Mouse (Mus musculus): ENCODE results near the gene Tbc1d23. TPM values are rescaled to one million over a fixed set of nuclear protein-coding genes. Genes with fewer than 3 reads are reported as not detected.

The Tbc1d23 gene
- polyA plus RNA-seq, 1 experiment from 2014 or later = 22.3 TPM

DNA sequence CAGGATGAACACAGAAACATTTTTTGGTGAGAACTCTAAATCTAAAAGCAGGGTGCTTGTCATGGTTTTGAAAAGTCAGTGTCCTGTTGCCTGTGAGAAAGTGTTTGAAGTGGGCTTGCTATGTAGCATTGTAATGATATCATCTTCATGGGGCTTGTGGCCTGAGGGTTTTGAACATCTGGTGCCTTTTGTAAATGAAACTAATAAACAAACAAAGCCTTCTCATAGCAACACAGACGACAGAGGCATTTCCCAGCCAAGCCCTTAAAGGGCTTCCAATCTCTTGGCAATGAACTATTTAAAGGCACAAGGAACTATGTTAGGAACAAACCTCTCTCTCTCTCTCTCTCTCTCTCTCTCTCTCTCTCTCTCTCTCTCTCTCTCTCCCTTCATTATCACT is 35.8 kb upstream of the Tbc1d23 start:
- WGBS = 13% methylated on average over 1 of the region's 1 CpGs
- Histone ChIP-seq H3K27me3 (replicated peaks; ENCODE audit: control insufficient read depth, insufficient read depth, low read length) (no peaks in the 10 kb centered on the region), H3K4me2 (replicated peaks; ENCODE audit: low read depth) (no peak overlapping the region), H3K27ac (ENCODE audit: low read depth, low read length) (no peak overlapping the region), H3K4me1 (replicated peaks; ENCODE audit: control insufficient read depth, insufficient read depth, low read length) (no peaks in the 10 kb centered on the region), H3K4me3 (ENCODE audit: low read depth, low read length) (no peak overlapping the region), H3K9me3 (ENCODE audit: control insufficient read depth) (no peaks in the 10 kb centered on the region), H3K9ac (ENCODE audit: low read depth, low read length) (no peak overlapping the region), H3K36me3 (ENCODE audit: control insufficient read depth, insufficient read depth) (no peaks in the 10 kb centered on the region)
- ATAC-seq = no peak
- TF ChIP-seq CTCF (IDR thresholded peaks at IDR 0.05; ENCODE audit: low read depth) = no peak

- no peaks in the 10 kb centered on the region for H3K36me3 ChIP-seq (ENCODE audit: control insufficient read depth, insufficient read depth)
- H3K27me3 ChIP-seq (replicated peaks; ENCODE audit: control insufficient read depth, insufficient read depth, low read length) = no peaks in the 10 kb centered on the region
- ATAC-seq = no peak
- no peak overlapping the region for H3K4me2 ChIP-seq (replicated peaks; ENCODE audit: low read depth)
- 69% methylated on average over 10 of the region's 10 CpGs for WGBS
- no peaks in the 10 kb centered on the region for H3K9me3 ChIP-seq (ENCODE audit: control insufficient read depth)
- H3K4me1 ChIP-seq (replicated peaks; ENCODE audit: control insufficient read depth, insufficient read depth, low read length) = no peaks in the 10 kb centered on the region
- no peak for TF ChIP-seq CTCF (IDR thresholded peaks at IDR 0.05; ENCODE audit: low read depth)
- H3K27ac ChIP-seq (ENCODE audit: low read depth, low read length) = no peak overlapping the region
- no peak overlapping the region for H3K9ac ChIP-seq (ENCODE audit: low read depth, low read length)
- no peak overlapping the region for H3K4me3 ChIP-seq (ENCODE audit: low read depth, low read length)
Observed at GRCm38 (mm10) chr16:57260152-57260551, 28.8 kb upstream of the Tbc1d23 start.

GRCm38 (mm10) chr16:57259356-57260083 is 28.2 kb upstream of the Tbc1d23 start:
- Histone ChIP-seq H3K36me3 (ENCODE audit: control insufficient read depth, insufficient read depth) (no peaks in the 10 kb centered on the region), H3K9ac (ENCODE audit: low read depth, low read length) (no peak overlapping the region), H3K27me3 (replicated peaks; ENCODE audit: control insufficient read depth, insufficient read depth, low read length) (no peaks in the 10 kb centered on the region), H3K4me3 (ENCODE audit: low read depth, low read length) (no peak overlapping the region), H3K4me1 (replicated peaks; ENCODE audit: control insufficient read depth, insufficient read depth, low read length) (no peaks in the 10 kb centered on the region), H3K27ac (ENCODE audit: low read depth, low read length) (no peak overlapping the region), H3K4me2 (replicated peaks; ENCODE audit: low read depth) (no peak overlapping the region), H3K9me3 (ENCODE audit: control insufficient read depth) (no peaks in the 10 kb centered on the region)
- WGBS = 85% methylated on average over 13 of the region's 13 CpGs
- no peak for TF ChIP-seq CTCF (IDR thresholded peaks at IDR 0.05; ENCODE audit: low read depth)
- no peak for ATAC-seq

DNA sequence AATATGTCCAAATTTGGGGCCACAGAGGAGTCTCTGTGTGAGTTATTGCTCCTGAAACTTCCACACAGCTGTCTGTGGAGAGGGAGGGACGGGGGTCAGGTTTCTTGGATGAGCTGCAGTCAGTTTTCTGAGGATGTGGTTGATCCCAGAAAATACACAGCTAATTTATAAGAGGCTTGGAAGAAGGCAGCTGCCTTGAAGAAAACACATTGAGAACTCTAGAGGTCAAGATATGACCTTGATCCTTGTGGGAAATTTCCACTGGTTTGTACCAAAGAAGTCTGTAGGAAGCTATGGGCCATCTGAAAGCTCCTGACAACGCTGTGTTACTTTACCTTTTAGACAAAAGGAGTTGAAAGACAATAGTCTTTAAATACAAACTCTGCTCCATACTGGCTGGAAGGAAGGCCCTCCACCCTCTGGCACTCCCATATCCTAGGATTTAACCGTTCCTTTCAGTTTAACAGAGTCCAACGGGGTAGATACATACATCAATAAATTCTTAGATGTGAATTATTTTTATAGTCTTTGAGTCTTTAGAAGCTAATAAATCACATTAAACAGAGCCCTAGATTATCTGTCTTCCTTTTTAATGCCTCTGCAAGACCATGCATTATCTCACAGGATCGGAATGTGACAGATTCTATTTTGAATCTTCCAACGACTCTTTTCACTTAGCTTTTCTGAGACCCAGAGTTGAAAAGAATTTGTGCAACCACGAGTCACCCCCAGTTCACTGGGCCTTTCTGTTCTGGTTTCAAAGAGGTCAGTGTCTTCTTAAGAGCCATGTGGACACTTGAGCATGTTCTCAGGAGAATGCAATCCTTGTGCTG is 20.5 kb upstream of the Tbc1d23 start:
- no peak for ATAC-seq
- H3K9me3 ChIP-seq (ENCODE audit: control insufficient read depth) = no peaks in the 10 kb centered on the region
- no peak for TF ChIP-seq CTCF (IDR thresholded peaks at IDR 0.05; ENCODE audit: low read depth)
- H3K4me1 ChIP-seq (replicated peaks; ENCODE audit: control insufficient read depth, insufficient read depth, low read length) = no peaks in the 10 kb centered on the region
- no peak overlapping the region for H3K9ac ChIP-seq (ENCODE audit: low read depth, low read length)
- H3K4me3 ChIP-seq (ENCODE audit: low read depth, low read length) = no peak overlapping the region
- H3K4me2 ChIP-seq (replicated peaks; ENCODE audit: low read depth) = no peak overlapping the region
- H3K27ac ChIP-seq (ENCODE audit: low read depth, low read length) = peak overlapping the region; percentile 29; the same call in 1 of the 2 replicates
- H3K36me3 ChIP-seq (ENCODE audit: control insufficient read depth, insufficient read depth) = no peaks in the 10 kb centered on the region
- no peaks in the 10 kb centered on the region for H3K27me3 ChIP-seq (replicated peaks; ENCODE audit: control insufficient read depth, insufficient read depth, low read length)
- WGBS = 22% methylated on average over 7 of the region's 7 CpGs

- TF ChIP-seq CTCF (IDR thresholded peaks at IDR 0.05; ENCODE audit: low read depth) = no peak
- no peak overlapping the region for H3K27ac ChIP-seq (ENCODE audit: low read depth, low read length)
- WGBS = 87% methylated on average over 4 of the region's 4 CpGs
Observed at GRCm38 (mm10) chr16:57250991-57251390, 19.7 kb upstream of the Tbc1d23 start.

GRCm38 (mm10) chr16:57247464-57247863 is 16.2 kb upstream of the Tbc1d23 start:
- no peak overlapping the region for H3K9ac ChIP-seq (ENCODE audit: low read depth, low read length)

More at GRCm38 (mm10) chr16:57250991-57251390, 19.7 kb upstream of the Tbc1d23 start:
- Histone ChIP-seq H3K4me1 (replicated peaks; ENCODE audit: control insufficient read depth, insufficient read depth, low read length) (no peaks in the 10 kb centered on the region), H3K4me3 (ENCODE audit: low read depth, low read length) (no peak overlapping the region), H3K9me3 (ENCODE audit: control insufficient read depth) (no peaks in the 10 kb centered on the region), H3K36me3 (ENCODE audit: control insufficient read depth, insufficient read depth) (no peaks in the 10 kb centered on the region), H3K9ac (ENCODE audit: low read depth, low read length) (no peak overlapping the region), H3K4me2 (replicated peaks; ENCODE audit: low read depth) (no peak overlapping the region), H3K27me3 (replicated peaks; ENCODE audit: control insufficient read depth, insufficient read depth, low read length) (no peaks in the 10 kb centered on the region)
- no peak for ATAC-seq

More at GRCm38 (mm10) chr16:57247464-57247863, 16.2 kb upstream of the Tbc1d23 start:
- TF ChIP-seq CTCF (IDR thresholded peaks at IDR 0.05; ENCODE audit: low read depth) = no peak
- H3K36me3 ChIP-seq (ENCODE audit: control insufficient read depth, insufficient read depth) = no peaks in the 10 kb centered on the region
- no peak overlapping the region for H3K4me3 ChIP-seq (ENCODE audit: low read depth, low read length)
- H3K4me2 ChIP-seq (replicated peaks; ENCODE audit: low read depth) = no peak overlapping the region
- 91% methylated on average over 4 of the region's 4 CpGs for WGBS
- no peaks in the 10 kb centered on the region for H3K4me1 ChIP-seq (replicated peaks; ENCODE audit: control insufficient read depth, insufficient read depth, low read length)
- no peak for ATAC-seq
- H3K27ac ChIP-seq (ENCODE audit: low read depth, low read length) = no peak overlapping the region
- no peaks in the 10 kb centered on the region for H3K9me3 ChIP-seq (ENCODE audit: control insufficient read depth)
- no peaks in the 10 kb centered on the region for H3K27me3 ChIP-seq (replicated peaks; ENCODE audit: control insufficient read depth, insufficient read depth, low read length)
